Mouse (Mus musculus) lung, postnatal 0 days (tissue): ENCODE data around the gene Gh.

Experiments used
- CTCF ChIP-seq: IDR thresholded peaks from 2 replicates; pipeline ENCODE4 v1.5.1; 2016; ENCODE audit warnings: antibody characterized with exemption, mild to moderate bottlenecking
- EP300 ChIP-seq: IDR thresholded peaks from 2 replicates; pipeline ENCODE4 v1.6.1; 2016; ENCODE audit warnings: antibody characterized with exemption, mild to moderate bottlenecking, control low read depth

DNA sequence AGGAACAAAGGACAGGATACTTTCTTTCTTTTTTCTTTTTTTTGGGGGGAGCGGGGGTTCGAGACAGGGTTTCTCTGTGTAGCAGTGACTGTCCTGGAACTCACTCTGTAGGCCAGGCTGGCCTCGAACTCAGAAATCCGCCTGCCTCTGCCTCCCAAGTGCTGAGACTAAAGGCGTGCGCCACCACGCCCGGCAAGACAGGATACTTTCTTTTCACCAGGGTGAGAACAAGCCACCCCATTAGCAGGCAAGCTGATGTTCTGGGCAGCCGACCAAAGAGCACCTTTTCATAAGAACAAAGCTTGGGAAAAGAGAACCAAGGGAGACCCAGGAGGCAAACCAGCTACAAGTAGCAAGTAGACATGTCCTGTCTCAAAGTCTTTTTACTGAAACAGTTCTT is 5.1 kb upstream of the Gh start:
- no peak for TF ChIP-seq CTCF
- no peak for TF ChIP-seq EP300
